Mouse (Mus musculus) myocyte (in vitro differentiated cells): ENCODE measurements at regions not wholly inside any gene's neighbourhood (a gene's known extent, or its start where the extent isn't known, plus 50 kb on each side); places are given as distances from the start of the nearest gene placed in this dataset.

ENCODE experiments used
- CEBPB ChIP-seq: IDR thresholded peaks from 2 replicates; pipeline ENCODE4 v1.6.1; 2011; ENCODE audit warnings: mild to moderate bottlenecking, moderate library complexity; ENCODE audit not compliant: poor library complexity, insufficient read depth, severe bottlenecking
- E2F4 ChIP-seq: IDR thresholded peaks from one replicate; pipeline ENCODE4 v1.6.1; 2011; ENCODE audit warnings: mild to moderate bottlenecking, control low read depth, moderate library complexity; ENCODE audit not compliant: insufficient read depth
- MAX ChIP-seq: IDR thresholded peaks from one replicate; pipeline ENCODE4 v1.6.1; 2011; ENCODE audit warnings: low read depth, mild to moderate bottlenecking, control low read depth
- MYOD1 ChIP-seq, 3 experiments: IDR thresholded peaks; one replicate each; pipeline ENCODE4 v1.6.1; 2011; ENCODE audit warnings: control low read depth in 2 of 3, low read depth in 2 of 3, mild to moderate bottlenecking in 2 of 3, moderate library complexity in 1 of 3; ENCODE audit not compliant: insufficient read length in 2 of 3, control insufficient read depth in 1 of 3
- MYOG ChIP-seq, 3 experiments: IDR thresholded peaks; one replicate each; pipeline ENCODE4 v1.6.1; 2011; ENCODE audit warnings: control low read depth in 2 of 3, low read depth in 2 of 3, mild to moderate bottlenecking in 2 of 3; ENCODE audit not compliant: insufficient read length in 2 of 3, control insufficient read depth in 1 of 3, insufficient read depth in 1 of 3
- POLR2A ChIP-seq: IDR thresholded peaks from one replicate; pipeline ENCODE4 v1.6.1; 2011; ENCODE audit warnings: low read depth, mild to moderate bottlenecking, control low read depth, moderate library complexity; ENCODE audit not compliant: insufficient read length
- POLR2AphosphoS2 ChIP-seq: IDR thresholded peaks from one replicate; pipeline ENCODE4 v1.6.1; 2011; ENCODE audit warnings: low read depth, control low read depth; ENCODE audit not compliant: insufficient read length
- REST ChIP-seq: IDR thresholded peaks from one replicate; pipeline ENCODE4 v1.6.1; 2011; ENCODE audit warnings: mild to moderate bottlenecking, control low read depth, moderate library complexity; ENCODE audit not compliant: insufficient read depth, insufficient read length
- SRF ChIP-seq: IDR thresholded peaks from one replicate; pipeline ENCODE4 v1.6.1; 2011; ENCODE audit warnings: low read depth; ENCODE audit not compliant: control insufficient read depth, insufficient read length
- TCF12 ChIP-seq: IDR thresholded peaks from one replicate; pipeline ENCODE4 v1.6.1; 2011; ENCODE audit warnings: mild to moderate bottlenecking, control low read depth; ENCODE audit not compliant: poor library complexity, insufficient read depth, severe bottlenecking
- TCF3 ChIP-seq: IDR thresholded peaks from one replicate; pipeline ENCODE4 v1.6.1; 2011; ENCODE audit warnings: low read depth, control low read depth; ENCODE audit not compliant: insufficient read length
- USF1 ChIP-seq: IDR thresholded peaks from one replicate; pipeline ENCODE4 v1.6.1; 2011; ENCODE audit warnings: low read depth, mild to moderate bottlenecking, control low read depth, moderate library complexity

DNA sequence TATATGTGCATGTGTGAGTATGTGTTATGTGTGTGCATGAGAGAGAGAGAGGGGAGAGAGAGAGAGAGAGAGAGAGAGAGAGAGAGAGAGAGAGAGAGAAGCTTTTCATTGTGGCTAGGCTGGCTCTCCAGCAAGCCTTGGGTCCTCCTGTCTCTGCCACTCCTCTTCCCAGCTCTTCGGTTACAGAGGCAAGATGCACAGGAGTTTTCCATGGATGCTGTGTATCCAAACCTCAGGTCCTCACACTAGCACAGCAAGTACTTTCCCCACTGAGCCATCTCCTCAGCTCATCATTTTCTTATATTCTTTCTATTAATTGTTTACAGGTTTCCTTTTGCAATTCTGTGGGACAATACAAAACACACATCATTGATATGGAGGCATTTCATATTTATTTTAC lies 152.8 kb upstream of the S100g start:
- TF ChIP-seq USF1 (no peak), POLR2A (no peak), E2F4 (no peak), MYOG (IDR thresholded peaks at IDR 0.05; ENCODE audit: control insufficient read depth in 1 of 3, insufficient read depth in 1 of 3, insufficient read length in 2 of 3, low read depth in 2 of 3) (no peak), TCF12 (no peak), POLR2AphosphoS2 (no peak), CEBPB (no peak), MYOD1 (IDR thresholded peaks at IDR 0.05; ENCODE audit: control insufficient read depth in 1 of 3, insufficient read length in 2 of 3, low read depth in 2 of 3) (no peak), MAX (no peak), SRF (no peak), REST (no peak), TCF3 (no peak)
